Mouse (Mus musculus): ENCODE measurements around the gene Agbl1. TPM values are rescaled to one million over a fixed set of nuclear protein-coding genes. Genes with fewer than 3 reads are reported as not detected.

Gene Agbl1
- total and polyA plus RNA-seq, 3 experiments: not detected

GRCm38 (mm10) chr7:76409020-76409419, 179.3 kb downstream of the Agbl1 start:
- in situ Hi-C loops (cut with MboI; ENCODE audit: low pct_ligation_motif_present, low pct_unique_long_range_greater_than_20kb, low sequenced_read_pairs) (no loop called here), dilution Hi-C loops (cut with MboI; ENCODE audit: extremely low pct_ligation_motif_present, extremely low pct_unique_long_range_greater_than_20kb, low sequenced_read_pairs) (no loop called here)
- Histone ChIP-seq H3K79me2 (replicated peaks; ENCODE audit: control insufficient read depth, extremely low read depth, insufficient read depth, poor library complexity, severe bottlenecking) (no peaks in the 10 kb centered on the region), H3K9ac (ENCODE audit: insufficient read depth, low read depth) (no peak overlapping the region), H3K4me1 (ENCODE audit: control insufficient read depth in 1 of 2, insufficient read depth in 2 of 2) (peaks cover 0 to 20% of the 10 kb centered on the region in 2 experiments; a peak in 2 of 4 replicates), H3K9me3 (replicated peaks; ENCODE audit: low read length) (no peaks in the 10 kb centered on the region), H3K27me3 (replicated peaks) (peaks cover 2% of the 10 kb centered on the region), H3K36me3 (replicated peaks in 1 of 2; ENCODE audit: control insufficient read depth in 1 of 2, insufficient read depth in 1 of 2, low read length in 1 of 2) (no peaks in the 10 kb centered on the region), H3K4me3 (replicated peaks in 1 of 3; ENCODE audit: low read depth in 2 of 3, low read length in 2 of 3, poor library complexity in 1 of 3) (no peak overlapping the region), H3K4me2 (ENCODE audit: insufficient read depth, low read depth, poor library complexity, severe bottlenecking) (no peak overlapping the region), H3K27ac (ENCODE audit: insufficient read depth, low read depth) (no peak overlapping the region)
- no peak for TF ChIP-seq SIN3A (IDR thresholded peaks at IDR 0.05; ENCODE audit: low read length)
- no peak for TF ChIP-seq GABPA (IDR thresholded peaks at IDR 0.05; ENCODE audit: insufficient replicate concordance, low read depth, low read length)
- no peak for TF ChIP-seq ZC3H11A (IDR thresholded peaks at IDR 0.05; ENCODE audit: low read depth, low read length)
- TF ChIP-seq RAD21 (IDR thresholded peaks at IDR 0.05; ENCODE audit: low read depth, low read length): no peak
- no peak for TF ChIP-seq MYC (IDR thresholded peaks at IDR 0.05; ENCODE audit: low read depth, low read length)
- no peak for TF ChIP-seq TCF12 (IDR thresholded peaks at IDR 0.05; ENCODE audit: low read depth, low read length)
- TF ChIP-seq IRF4 (IDR thresholded peaks at IDR 0.05; ENCODE audit: low read depth, low read length): no peak
- no peak for TF ChIP-seq ZKSCAN1 (IDR thresholded peaks at IDR 0.05; ENCODE audit: borderline replicate concordance, low read depth, low read length)
- no peak for TF ChIP-seq E2F4 (IDR thresholded peaks at IDR 0.05; ENCODE audit: insufficient replicate concordance, low read depth, low read length)
- TF ChIP-seq TBP (conservative IDR thresholded peaks at IDR 0.05; ENCODE audit: low read depth, low read length): no peak
- TF ChIP-seq NRF1 (IDR thresholded peaks at IDR 0.05; ENCODE audit: low read depth, low read length): no peak
- TF ChIP-seq MAZ (IDR thresholded peaks at IDR 0.05; ENCODE audit: low read depth, low read length): no peak
- TF ChIP-seq USF1 (IDR thresholded peaks at IDR 0.05; ENCODE audit: low read depth, low read length): no peak
- TF ChIP-seq CTCF (conservative IDR thresholded peaks at IDR 0.05 in 1 of 2, IDR thresholded peaks at IDR 0.05 in 1 of 2; ENCODE audit: low read depth in 2 of 2, low read length in 2 of 2): no peak
- no peak for TF ChIP-seq CHD1 (IDR thresholded peaks at IDR 0.05; ENCODE audit: low read depth, low read length)
- TF ChIP-seq NELFE (IDR thresholded peaks at IDR 0.05; ENCODE audit: low read depth, low read length): no peak
- TF ChIP-seq ELF1 (IDR thresholded peaks at IDR 0.05; ENCODE audit: low read depth, low read length): no peak
- no peak for TF ChIP-seq MAX (IDR thresholded peaks at IDR 0.05; ENCODE audit: low read length)
- TF ChIP-seq BHLHE40 (IDR thresholded peaks at IDR 0.05; ENCODE audit: low read depth, low read length): no peak
- no peak for TF ChIP-seq POLR2AphosphoS2 (IDR thresholded peaks at IDR 0.05; ENCODE audit: low read depth, low read length)
- no peak for DNase-seq (ENCODE audit: extremely low read depth)

- dilution Hi-C loops (cut with MboI; ENCODE audit: extremely low pct_ligation_motif_present, extremely low pct_unique_long_range_greater_than_20kb, low sequenced_read_pairs) (no loop called here), in situ Hi-C loops (cut with MboI; ENCODE audit: low pct_ligation_motif_present, low pct_unique_long_range_greater_than_20kb, low sequenced_read_pairs) (no loop called here)
- Histone ChIP-seq H3K79me2 (replicated peaks; ENCODE audit: control insufficient read depth, extremely low read depth, insufficient read depth, poor library complexity, severe bottlenecking) (no peaks in the 10 kb centered on the region), H3K36me3 (replicated peaks in 1 of 2; ENCODE audit: control insufficient read depth in 1 of 2, insufficient read depth in 1 of 2, low read length in 1 of 2) (no peaks in the 10 kb centered on the region), H3K9ac (ENCODE audit: insufficient read depth, low read depth) (no peak overlapping the region), H3K27me3 (replicated peaks) (peaks cover 2% of the 10 kb centered on the region), H3K27ac (ENCODE audit: insufficient read depth, low read depth) (no peak overlapping the region), H3K4me2 (ENCODE audit: insufficient read depth, low read depth, poor library complexity, severe bottlenecking) (no peak overlapping the region), H3K4me3 (replicated peaks in 1 of 3; ENCODE audit: low read depth in 2 of 3, low read length in 2 of 3, poor library complexity in 1 of 3) (no peak overlapping the region), H3K9me3 (replicated peaks; ENCODE audit: low read length) (no peaks in the 10 kb centered on the region), H3K4me1 (ENCODE audit: control insufficient read depth in 1 of 2, insufficient read depth in 2 of 2) (peaks cover 0 to 20% of the 10 kb centered on the region in 2 experiments; a peak in 2 of 4 replicates)
- DNase-seq (ENCODE audit: extremely low read depth): no peak
- TF ChIP-seq MAZ (IDR thresholded peaks at IDR 0.05; ENCODE audit: low read depth, low read length) (no peak), GABPA (IDR thresholded peaks at IDR 0.05; ENCODE audit: insufficient replicate concordance, low read depth, low read length) (no peak), ZMIZ1 (IDR thresholded peaks at IDR 0.05; ENCODE audit: low read depth, low read length) (no peak), MYC (IDR thresholded peaks at IDR 0.05; ENCODE audit: low read depth, low read length) (no peak), ZC3H11A (IDR thresholded peaks at IDR 0.05; ENCODE audit: low read depth, low read length) (no peak), MAX (IDR thresholded peaks at IDR 0.05; ENCODE audit: low read length) (no peak), NRF1 (IDR thresholded peaks at IDR 0.05; ENCODE audit: low read depth, low read length) (no peak), TBP (conservative IDR thresholded peaks at IDR 0.05; ENCODE audit: low read depth, low read length) (no peak), RAD21 (IDR thresholded peaks at IDR 0.05; ENCODE audit: low read depth, low read length) (no peak), ELF1 (IDR thresholded peaks at IDR 0.05; ENCODE audit: low read depth, low read length) (no peak), HCFC1 (IDR thresholded peaks at IDR 0.05; ENCODE audit: low read depth, low read length) (no peak), USF2 (conservative IDR thresholded peaks at IDR 0.05; ENCODE audit: low read depth, low read length) (no peak), POLR2AphosphoS2 (IDR thresholded peaks at IDR 0.05; ENCODE audit: low read depth, low read length) (no peak)
These were observed 180.9 kb downstream of the Agbl1 start for GRCm38 (mm10) chr7:76410403-76411180.

All from CH12.LX (cell line).